Mouse (Mus musculus) gastrocnemius, adult 2 months (tissue): Measurements from ENCODE around the gene Fam189a2. TPM values are rescaled to one million over a fixed set of nuclear protein-coding genes. Genes with fewer than 3 reads are reported as not detected.

Experiments used
- DNase-seq: peaks from one replicate; pipeline ENCODE4 v3.0.0; 2022
- H3K27ac ChIP-seq: fragments of 200-600 bp; 2 replicates; pipeline ENCODE4 v1.8.1; 2022; ENCODE audit warnings: mild to moderate bottlenecking
- H3K4me3 ChIP-seq: fragments of 200-600 bp; 2 replicates; pipeline ENCODE4 v1.8.1; 2022; ENCODE audit warnings: mild to moderate bottlenecking, moderate library complexity
- CTCF ChIP-seq: fragments of 200-600 bp; IDR thresholded peaks from 2 replicates; pipeline ENCODE4 v1.8.1; 2022; ENCODE audit warnings: antibody characterized with exemption, mild to moderate bottlenecking, moderate library complexity
- intact Hi-C: fragments of 180-260 bp; cut with DNase I; formaldehyde crosslinking; loops from one replicate; pipeline ENCODE4 v1.15.1; 2025
- long read RNA-seq, 2 experiments: library from polyadenylated mRNA; stranded (forward); transcript quantifications; one replicate each; pipeline ENCODE4 v2.0.0; 2021
- total RNA-seq, 2 experiments: library from RNA; stranded (reverse); gene quantifications; 2 replicates each; pipeline ENCODE4 v1.2.3; 2021

Fam189a2 gene
- 10 to 100 TPM; 17.5 to 24.8 TPM for total RNA-seq
- long read RNA-seq, experiment 1, transcript Fam189a2-201 (11 exons, 2,548 nt) = major isoform, 36 of 43 reads
- long read RNA-seq, experiment 1, partial matches to known transcripts = 6 of 43 reads
- long read RNA-seq, experiment 1, other reads (novel, unspliced or antisense) = 1 of 43 reads
- long read RNA-seq, experiment 2, transcript Fam189a2-201 (11 exons, 2,548 nt) = major isoform, 27 of 34 reads
- long read RNA-seq, experiment 2, partial matches to known transcripts = 4 of 34 reads
- long read RNA-seq, experiment 2, other reads (novel, unspliced or antisense) = 3 of 34 reads

DNA sequence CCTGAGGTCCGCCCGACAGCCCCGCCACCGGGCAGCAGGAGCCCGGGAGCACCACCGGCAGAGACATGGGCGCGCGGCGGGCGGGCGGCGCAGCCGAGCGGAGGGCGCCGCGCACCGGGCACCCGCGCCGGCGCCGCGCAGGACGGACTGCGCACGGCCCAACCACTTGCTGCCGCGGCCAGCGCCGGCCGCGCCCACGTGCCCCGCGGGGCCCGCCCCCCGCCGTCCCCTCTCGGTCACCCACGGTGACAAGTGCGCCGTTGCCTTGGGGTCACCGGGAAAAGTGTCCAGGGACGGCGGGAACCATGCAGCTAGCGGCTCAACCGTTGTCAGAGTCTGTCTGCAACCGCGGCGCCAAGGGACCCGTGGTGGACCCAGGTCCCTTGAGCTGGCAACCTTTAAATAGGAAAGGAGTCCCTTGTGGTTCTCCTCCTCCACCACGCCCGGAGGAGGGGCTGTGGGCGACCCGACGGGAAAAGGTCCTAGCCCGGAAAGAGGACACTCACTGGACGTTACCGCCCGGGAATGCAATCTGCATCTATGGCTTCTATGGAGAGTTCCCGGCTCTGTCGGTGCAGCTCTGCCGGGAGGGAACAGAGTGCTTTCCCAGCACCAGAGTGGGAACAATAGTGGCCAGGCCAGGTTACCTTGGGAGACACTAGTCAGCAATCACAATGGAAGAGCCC lies at the start of gene Fam189a2:
Gene Fam189a2, minus strand, starts transcription at position 149 of the 686 bp plus-strand sequence.
- TF ChIP-seq CTCF = no peak

GRCm38 (mm10) chr19:24077658-24078057 lies 46.8 kb upstream of the Fam189a2 start:
- Histone ChIP-seq H3K27ac (no peak overlapping the region), H3K4me3 (no peak overlapping the region)
- TF ChIP-seq CTCF = no peak
- intact Hi-C loops = no loop called here
- no peak for DNase-seq

More for the DNA sequence above, at the start of gene Fam189a2:
- Histone ChIP-seq H3K4me3 (peak within 1 kb of the TSS; percentile 91), H3K27ac (peak within 1 kb of the TSS; percentile 89)
- intact Hi-C loops = loop anchor here (2.0 kb wide), 1 partner anchor 58 kb away; no protein-coding TSS in a partner anchor
- peak; percentile 76 for DNase-seq

GRCm38 (mm10) chr19:24076536-24076935 lies 45.7 kb upstream of the Fam189a2 start:
- Histone ChIP-seq H3K27ac (no peak overlapping the region), H3K4me3 (no peak overlapping the region)
- no peak for DNase-seq
- no peak for TF ChIP-seq CTCF
- intact Hi-C loops = no loop called here

DNA sequence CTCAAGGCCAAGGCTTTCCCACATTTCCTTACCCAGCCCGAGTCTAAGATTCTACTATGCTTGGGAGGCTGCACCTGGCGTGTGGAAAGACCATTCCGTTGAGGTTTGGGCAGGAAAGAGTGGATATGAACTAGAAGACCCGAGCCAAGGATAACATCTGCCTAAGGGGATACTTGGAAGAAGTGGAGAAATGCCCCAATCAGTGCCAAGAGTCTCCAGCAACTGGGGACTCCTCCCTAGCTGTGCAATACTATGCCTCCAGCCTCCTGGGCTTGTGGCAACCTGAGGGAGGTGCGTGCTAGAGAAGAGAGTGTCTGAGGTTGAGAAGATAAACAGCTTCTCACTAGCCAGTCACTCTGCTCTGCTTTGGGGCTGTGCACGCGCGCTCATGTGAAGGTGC lies 45.1 kb upstream of the Fam189a2 start:
- Histone ChIP-seq H3K4me3 (no peak overlapping the region), H3K27ac (no peak overlapping the region)
- TF ChIP-seq CTCF = no peak
- DNase-seq = no peak
- intact Hi-C loops = no loop called here

DNA sequence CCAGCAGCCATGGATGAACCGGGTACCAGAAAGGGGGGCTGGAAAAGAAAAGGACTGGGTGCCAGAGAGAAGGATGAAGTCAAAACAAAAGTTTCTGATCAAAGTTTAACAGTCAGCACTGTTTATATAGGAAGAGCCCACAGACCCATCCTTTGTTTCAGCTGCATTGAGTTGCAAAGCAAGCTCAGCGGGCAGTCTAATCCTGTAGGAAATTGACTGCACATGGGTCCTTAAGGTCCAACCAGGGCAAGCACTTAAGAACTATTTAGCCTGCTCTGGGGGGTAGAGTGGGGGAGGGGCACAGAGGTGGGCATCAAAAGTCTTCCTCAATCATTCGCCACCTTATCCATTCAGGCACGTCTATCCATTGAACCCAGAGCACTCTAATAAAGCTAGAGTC lies 42.3 kb upstream of the Fam189a2 start:
- no peak for DNase-seq
- intact Hi-C loops = no loop called here

GRCm38 (mm10) chr19:24064348-24064895 lies 33.6 kb upstream of the Fam189a2 start:
- DNase-seq = no peak
- intact Hi-C loops = no loop called here
- TF ChIP-seq CTCF = no peak
- H3K4me3 ChIP-seq = no peak overlapping the region
- H3K27ac ChIP-seq = no peak overlapping the region

More for the DNA sequence above, 42.3 kb upstream of the Fam189a2 start:
- no peak overlapping the region for H3K27ac ChIP-seq
- no peak overlapping the region for H3K4me3 ChIP-seq
- no peak for TF ChIP-seq CTCF

DNA sequence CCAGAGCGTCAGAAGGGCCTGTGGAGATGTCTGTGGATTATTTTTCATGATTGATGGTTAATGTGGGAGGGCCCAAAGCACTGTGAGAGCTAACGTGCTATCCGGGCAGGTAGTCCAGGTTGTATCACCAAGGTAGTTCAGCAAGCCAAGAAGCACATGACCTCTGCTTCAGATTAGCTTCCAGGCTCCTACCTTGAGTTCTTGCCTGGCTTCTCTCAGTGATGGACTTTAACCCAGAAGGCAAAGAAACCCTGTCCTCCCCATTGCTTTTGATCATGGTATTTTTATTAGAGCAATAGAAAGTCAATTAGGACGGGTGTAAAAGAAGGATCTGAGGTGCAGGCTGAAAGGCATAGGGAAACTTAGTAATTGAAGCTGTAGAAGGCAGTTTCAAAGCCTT lies 32.8 kb upstream of the Fam189a2 start:
- no peak overlapping the region for H3K27ac ChIP-seq
- DNase-seq = no peak
- TF ChIP-seq CTCF = no peak
- intact Hi-C loops = no loop called here
- no peak overlapping the region for H3K4me3 ChIP-seq

DNA sequence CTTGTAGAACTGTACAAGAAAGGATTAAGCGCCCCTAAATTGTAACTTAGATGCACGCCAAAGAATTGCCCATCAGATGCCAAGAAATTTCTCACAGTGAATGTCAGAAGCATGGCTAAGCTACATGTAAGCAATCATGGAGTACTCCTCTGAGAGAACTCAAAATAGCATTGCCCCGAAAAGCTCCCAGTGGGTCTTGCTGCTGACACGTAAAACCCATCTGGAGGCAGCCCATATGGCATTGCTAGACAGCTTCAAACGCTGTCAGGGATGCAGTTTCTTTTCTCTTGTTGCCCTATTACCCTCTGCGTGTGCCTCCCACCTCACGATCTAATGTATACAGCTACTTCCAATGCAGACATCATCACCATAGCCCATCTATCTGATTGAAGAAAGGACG lies 28.0 kb upstream of the Fam189a2 start:
- intact Hi-C loops = no loop called here
- Histone ChIP-seq H3K4me3 (no peak overlapping the region), H3K27ac (no peak overlapping the region; the same call in 1 of the 2 replicates)
- peak; percentile 28 for DNase-seq
- no peak for TF ChIP-seq CTCF

DNA sequence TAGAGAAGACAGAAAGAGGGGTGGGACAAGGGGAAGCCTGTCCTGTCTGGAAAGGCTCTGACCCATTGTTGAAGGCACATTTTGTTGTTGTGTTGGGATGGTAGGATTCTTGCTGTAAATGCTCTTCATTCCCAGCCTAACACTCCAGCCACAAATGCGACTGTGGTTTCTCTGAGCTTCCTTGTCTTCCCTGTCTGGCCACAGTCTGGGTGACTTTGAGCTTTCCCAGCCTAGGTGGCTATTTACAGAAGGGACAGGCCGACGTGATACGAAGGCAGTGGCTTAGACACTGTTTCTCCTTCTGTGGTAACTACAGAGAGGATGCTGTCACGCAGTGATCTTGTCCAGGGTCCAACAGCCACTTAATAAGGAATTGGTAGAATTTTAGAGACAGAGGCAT lies 27.2 kb upstream of the Fam189a2 start:
- intact Hi-C loops = no loop called here
- Histone ChIP-seq H3K4me3 (no peak overlapping the region), H3K27ac (peak overlapping the region; percentile 3; the same call in 1 of the 2 replicates)
- no peak for TF ChIP-seq CTCF
- DNase-seq = no peak

GRCm38 (mm10) chr19:24056880-24057279 lies 26.1 kb upstream of the Fam189a2 start:
- TF ChIP-seq CTCF = peak; percentile 24; the same call in 1 of the 2 replicates
- H3K4me3 ChIP-seq = no peak overlapping the region
- DNase-seq = no peak
- intact Hi-C loops = no loop called here
- H3K27ac ChIP-seq = no peak overlapping the region

GRCm38 (mm10) chr19:24054904-24055303 lies 24.1 kb upstream of the Fam189a2 start:
- H3K27ac ChIP-seq = peak overlapping the region; percentile 83

GRCm38 (mm10) chr19:24054265-24054664 lies 23.4 kb upstream of the Fam189a2 start:
- no peak for DNase-seq
- Histone ChIP-seq H3K4me3 (no peak overlapping the region; the same call in 1 of the 2 replicates), H3K27ac (peak overlapping the region; percentile 83)
- TF ChIP-seq CTCF = no peak
- intact Hi-C loops = no loop called here

More at GRCm38 (mm10) chr19:24054904-24055303, 24.1 kb upstream of the Fam189a2 start:
- intact Hi-C loops = no loop called here
- no peak overlapping the region for H3K4me3 ChIP-seq
- TF ChIP-seq CTCF = no peak
- DNase-seq = no peak

GRCm38 (mm10) chr19:24050514-24050913 lies 19.7 kb upstream of the Fam189a2 start:
- H3K27ac ChIP-seq = no peak overlapping the region
- TF ChIP-seq CTCF = no peak
- H3K4me3 ChIP-seq = no peak overlapping the region
- intact Hi-C loops = no loop called here
- DNase-seq = no peak
